Mouse (Mus musculus) left cerebral cortex, postnatal 36 days (tissue): ENCODE measurements around the gene Maged1. TPM values are rescaled to one million over a fixed set of nuclear protein-coding genes. Genes with fewer than 3 reads are reported as not detected.
"Not testable (repeated sequence)": the region's sequence is repeated elsewhere in the genome, so short reads cannot be mapped to it uniquely, and the experiment has no call there.

ENCODE experiments used
- DNase-seq, 2 experiments: peaks; one replicate each; pipeline ENCODE4 v3.0.0; 2021 to 2022; ENCODE audit warnings: low spot score in 2 of 2, mixed read lengths in 1 of 2
- intact Hi-C: fragments of 180-260 bp; cut with DNase I; formaldehyde crosslinking; loops from one replicate; pipeline ENCODE4 v1.15.1; 2025
- total RNA-seq, 2 experiments: library from RNA; stranded (reverse); gene quantifications; 2 replicates each; pipeline ENCODE4 v1.2.3; 2021

Gene Maged1
- total RNA-seq, result 100 to 1,000 TPM; 438 to 446 TPM

- peak; percentile 88 to 89 for DNase-seq
- intact Hi-C loops, result loop anchor here (5.0 kb wide), 2 partner anchors 95 to 110 kb away; partner anchors contain the start of gene Gspt2
These were observed at the start of gene Maged1 for GRCm38 (mm10) chrX:94541918-94542355. Maged1 (minus strand) TSS chrX:94542143.

- intact Hi-C loops, result no loop called here
These were observed 38.3 kb upstream of the Maged1 start for GRCm38 (mm10) chrX:94580251-94580650.

GRCm38 (mm10) chrX:94564694-94565093, 22.8 kb upstream of the Maged1 start:
- no peak for DNase-seq
- intact Hi-C loops, result no loop called here

More at GRCm38 (mm10) chrX:94580251-94580650, 38.3 kb upstream of the Maged1 start:
- no peak for DNase-seq

- intact Hi-C loops, result no loop called here
- no peak for DNase-seq
These were observed 20.4 kb upstream of the Maged1 start for GRCm38 (mm10) chrX:94562392-94562791.

- intact Hi-C loops, result no loop called here
- no peak for DNase-seq
These were observed 6.3 kb upstream of the Maged1 start for GRCm38 (mm10) chrX:94548227-94548626.

GRCm38 (mm10) chrX:94545941-94546340, 4.0 kb upstream of the Maged1 start:
- intact Hi-C loops, result no loop called here
- no peak for DNase-seq

GRCm38 (mm10) chrX:94544923-94545322, 3.0 kb upstream of the Maged1 start:
- intact Hi-C loops, result loop anchor here (5.0 kb wide), 2 partner anchors 92 to 113 kb away; partner anchors contain the start of gene Gspt2
- no peak for DNase-seq

- peak in 1 of 2 experiments; percentile 7 for DNase-seq
- intact Hi-C loops, result loop anchor here (5.0 kb wide), 2 partner anchors 95 to 110 kb away; partner anchors contain the start of gene Gspt2
These were observed 593 bp upstream of the Maged1 start for GRCm38 (mm10) chrX:94542536-94542935.

GRCm38 (mm10) chrX:94541206-94541605, 737 bp downstream of the Maged1 start:
- peak in 1 of 2 experiments; percentile 10 for DNase-seq
- intact Hi-C loops, result loop anchor here (5.0 kb wide), 2 partner anchors 96 to 109 kb away; partner anchors contain the start of gene Gspt2

- peak; percentile 25 to 32 for DNase-seq
- intact Hi-C loops, result loop anchor here (5.0 kb wide), 2 partner anchors 97 to 108 kb away; partner anchors contain the start of gene Gspt2
These were observed 1.4 kb downstream of the Maged1 start for GRCm38 (mm10) chrX:94540341-94541201.

- DNase-seq, result no peak
- intact Hi-C loops, result no loop called here
These were observed 7.6 kb downstream of the Maged1 start for GRCm38 (mm10) chrX:94534346-94534745.

GRCm38 (mm10) chrX:94530301-94530700, 11.6 kb downstream of the Maged1 start:
- DNase-seq, result no peak
- intact Hi-C loops, result no loop called here

- intact Hi-C loops, result no loop called here
These were observed 19.8 kb downstream of the Maged1 start for GRCm38 (mm10) chrX:94522166-94522565.

GRCm38 (mm10) chrX:94508442-94508819, 33.5 kb downstream of the Maged1 start:
- DNase-seq, result no peak
- intact Hi-C loops, result no loop called here

More at GRCm38 (mm10) chrX:94522166-94522565, 19.8 kb downstream of the Maged1 start:
- no peak for DNase-seq

- intact Hi-C loops, DNase-seq: not testable (repeated sequence)
These were observed 34.1 kb downstream of the Maged1 start for GRCm38 (mm10) chrX:94507698-94508441.

- no peak for DNase-seq
- intact Hi-C loops, result no loop called here
These were observed 55.7 kb downstream of the Maged1 start for GRCm38 (mm10) chrX:94486001-94486792.
